Comparison of ENCODE assay signal across 8 mouse cellular contexts in the genomic region with DNA sequence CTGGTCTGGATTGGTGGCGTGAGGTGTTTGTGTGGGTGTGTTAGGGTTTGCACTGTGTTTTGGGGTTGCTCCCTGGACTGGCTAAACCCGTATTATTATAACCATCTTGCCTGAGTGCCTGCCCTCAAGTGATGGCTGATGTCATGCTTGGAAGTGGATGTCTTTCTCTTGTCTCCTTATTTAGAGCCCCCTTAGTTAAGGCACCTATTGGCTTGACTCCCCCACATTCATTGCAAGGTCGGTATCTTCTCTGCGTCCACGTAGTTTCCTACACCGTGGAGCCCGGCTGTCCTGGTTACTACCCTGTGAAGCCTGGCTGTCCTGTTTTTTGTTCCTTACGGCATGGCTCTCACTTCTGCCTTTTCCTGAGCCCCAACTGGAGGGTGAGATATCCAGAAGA. TPM values are rescaled to one million over a fixed set of nuclear protein-coding genes. Genes with fewer than 3 reads are reported as not detected.
DNase-seq lines count a peak whose midpoint lies in the region; ATAC-seq and TF ChIP-seq lines count a peak whose summit lies in the region.

No protein-coding gene starts in this region.

- no peak for TF ChIP-seq EP300 in ES-Bruce4 (IDR thresholded peaks at IDR 0.05; ENCODE audit: insufficient read depth, low read depth, low read length)

- H3K27ac ChIP-seq in heart, embryonic 11.5 days (ENCODE audit: low read depth, low read length) = no peak overlapping the region
- H3K27ac ChIP-seq in ES-Bruce4 (ENCODE audit: insufficient read depth, low read length) = no peak overlapping the region
- H3K27ac ChIP-seq in forebrain, embryonic 16.5 days (ENCODE audit: low read length) = no peak overlapping the region
- 0 out of 2 replicates have a peak overlapping the region, but pooled peaks have one; percentile 55 for H3K27ac ChIP-seq in liver, embryonic 15.5 days (replicated peaks)

- no peak for ATAC-seq in heart, embryonic 11.5 days (replicated peaks; ENCODE audit: insufficient number of reproducible peaks, low FRiP score, low TSS enrichment)
- ATAC-seq in forebrain, embryonic 16.5 days = no peak
- ATAC-seq in liver, embryonic 15.5 days (ENCODE audit: insufficient read depth) = no peak
- ATAC-seq in activated CD4-positive, CD25-positive, alpha-beta regulatory T cell, adult 4 months = no peak
- no peak for ATAC-seq in frontal cortex, adult (ENCODE audit: low TSS enrichment)

- TF ChIP-seq CTCF in ES-Bruce4 (IDR thresholded peaks at IDR 0.05; ENCODE audit: low read depth, low read length) = no peak

- no peaks in the 10 kb centered on the region for H3K27me3 ChIP-seq in heart, embryonic 11.5 days (ENCODE audit: control insufficient read depth, insufficient read depth, low read length)
- no peaks in the 10 kb centered on the region for H3K27me3 ChIP-seq in ES-Bruce4 (ENCODE audit: control insufficient read depth, insufficient read depth, low read length, poor library complexity, severe bottlenecking)
- H3K27me3 ChIP-seq in forebrain, embryonic 16.5 days (replicated peaks; ENCODE audit: control insufficient read depth, insufficient read depth, low read length) = no peaks in the 10 kb centered on the region
- H3K27me3 ChIP-seq in liver, embryonic 15.5 days = no peaks in the 10 kb centered on the region

- WGBS in heart, embryonic 11.5 days (ENCODE audit: insufficient replicate concordance) = 44% methylated on average over 8 of the region's 8 CpGs
- 62% methylated on average over 8 of the region's 8 CpGs for WGBS in forebrain, embryonic 16.5 days
- 55% methylated on average over 8 of the region's 8 CpGs for WGBS in liver, embryonic 15.5 days (ENCODE audit: insufficient replicate concordance)

- peak overlapping the region; percentile 98 for H3K9ac ChIP-seq in heart, embryonic 11.5 days (ENCODE audit: low read depth, low read length)
- H3K9ac ChIP-seq in ES-Bruce4 (ENCODE audit: low read depth, poor library complexity, severe bottlenecking) = peak overlapping the region; percentile 97
- peak overlapping the region; percentile 80 for H3K9ac ChIP-seq in forebrain, embryonic 16.5 days (replicated peaks; ENCODE audit: low read depth, low read length)
- peak overlapping the region; percentile 79 for H3K9ac ChIP-seq in liver, embryonic 15.5 days

- TF ChIP-seq POLR2A in ES-Bruce4 (IDR thresholded peaks at IDR 0.05; ENCODE audit: insufficient read depth, low read length) = no peak

- H3K9me3 ChIP-seq in heart, embryonic 11.5 days (replicated peaks; ENCODE audit: control insufficient read depth, low read length) = no peaks in the 10 kb centered on the region
- no peaks in the 10 kb centered on the region for H3K9me3 ChIP-seq in ES-Bruce4 (replicated peaks; ENCODE audit: control insufficient read depth, insufficient read depth, low read length, poor library complexity, severe bottlenecking)
- no peaks in the 10 kb centered on the region for H3K9me3 ChIP-seq in forebrain, embryonic 16.5 days (ENCODE audit: control insufficient read depth, low read length)
- no peaks in the 10 kb centered on the region for H3K9me3 ChIP-seq in liver, embryonic 15.5 days (replicated peaks)

- H3K4me1 ChIP-seq in heart, embryonic 11.5 days (ENCODE audit: control insufficient read depth, insufficient read depth, low read length) = peaks cover 31% of the 10 kb centered on the region
- H3K4me1 ChIP-seq in ES-Bruce4 (ENCODE audit: control insufficient read depth, insufficient read depth, low read length) = no peaks in the 10 kb centered on the region
- H3K4me1 ChIP-seq in forebrain, embryonic 16.5 days (replicated peaks; ENCODE audit: control insufficient read depth, insufficient read depth, low read length) = peaks cover 35% of the 10 kb centered on the region
- H3K4me1 ChIP-seq in liver, embryonic 15.5 days (replicated peaks) = peaks cover 66% of the 10 kb centered on the region

- H3K36me3 ChIP-seq in heart, embryonic 11.5 days (ENCODE audit: control insufficient read depth, insufficient read depth, low read length) = peaks cover 25% of the 10 kb centered on the region
- peaks cover 40% of the 10 kb centered on the region for H3K36me3 ChIP-seq in ES-Bruce4 (ENCODE audit: control insufficient read depth, insufficient read depth, low read length, poor library complexity, severe bottlenecking)
- H3K36me3 ChIP-seq in forebrain, embryonic 16.5 days (ENCODE audit: control insufficient read depth, insufficient read depth) = peaks cover 29% of the 10 kb centered on the region
- peaks cover 51% of the 10 kb centered on the region for H3K36me3 ChIP-seq in liver, embryonic 15.5 days (replicated peaks)

- peak overlapping the region; percentile 99 for H3K4me3 ChIP-seq in heart, embryonic 11.5 days (ENCODE audit: low read depth, low read length)
- peak overlapping the region; percentile 92 for H3K4me3 ChIP-seq in ES-Bruce4 (ENCODE audit: low read depth, low read length)
- H3K4me3 ChIP-seq in forebrain, embryonic 16.5 days (replicated peaks; ENCODE audit: low read length) = peak overlapping the region; percentile 96
- H3K4me3 ChIP-seq in liver, embryonic 15.5 days (replicated peaks) = peak overlapping the region; percentile 79

- DNase-seq in heart, adult 18-20 months = no peak
- DNase-seq in spleen, adult 18-20 months = no peak

- H3K4me2 ChIP-seq in heart, embryonic 11.5 days = peak overlapping the region; percentile 98
- peak overlapping the region; percentile 79 for H3K4me2 ChIP-seq in forebrain, embryonic 16.5 days (ENCODE audit: low read length)
- H3K4me2 ChIP-seq in liver, embryonic 15.5 days = peak overlapping the region; percentile 89

RNA-seq across cellular contexts. Expression of a gene that starts 2.2 kb away (rescaled TPM):
- 64.4 and 67.8 TPM in 2 replicates for polyA plus RNA-seq in heart, embryonic 11.5 days (2014; fragmentation: Nextera tagmentation; extraction: Ambion mirVana)
- 100 to 1,000 TPM; 105 to 111 TPM for total RNA-seq in heart, adult 18-20 months (2021)
- polyA plus RNA-seq in ES-Bruce4 (2011; ENCODE audit: insufficient read depth, insufficient read length, low read depth, missing spikeins) = 307 and 317 TPM in 2 replicates
- polyA plus RNA-seq in forebrain, embryonic 16.5 days (2015; fragmentation: Nextera tagmentation; extraction: Ambion mirVana) = 78.1 and 79.8 TPM in 2 replicates
- polyA plus RNA-seq in liver, embryonic 15.5 days (2015; fragmentation: Nextera tagmentation; extraction: Ambion mirVana) = 22.6 TPM in 2 replicates
- 10 to 100 TPM; 49.4 to 66.6 TPM for polyA plus RNA-seq in activated CD4-positive, CD25-positive, alpha-beta regulatory T cell, adult 4 months (2017; shearing (Covaris generic))

RNA-seq across cellular contexts. Expression of a gene that starts 30.2 kb away (rescaled TPM):
- 0.27 TPM in 1 of 2 replicates, not detected in the other for polyA plus RNA-seq in heart, embryonic 11.5 days (2014; fragmentation: Nextera tagmentation; extraction: Ambion mirVana)
- under 1 TPM; 0.25 to 0.62 TPM for total RNA-seq in heart, adult 18-20 months (2021)
- 2.5 and 3.7 TPM in 2 replicates for polyA plus RNA-seq in ES-Bruce4 (2011; ENCODE audit: insufficient read depth, insufficient read length, low read depth, missing spikeins)
- polyA plus RNA-seq in forebrain, embryonic 16.5 days (2015; fragmentation: Nextera tagmentation; extraction: Ambion mirVana) = 0.44 and 0.60 TPM in 2 replicates
- polyA plus RNA-seq in liver, embryonic 15.5 days (2015; fragmentation: Nextera tagmentation; extraction: Ambion mirVana) = 1.3 TPM in 2 replicates
- polyA plus RNA-seq in activated CD4-positive, CD25-positive, alpha-beta regulatory T cell, adult 4 months (2017; shearing (Covaris generic)) = 1 to 10 TPM; 8.6 to 9.5 TPM

RNA-seq across cellular contexts. Expression of a gene that starts 33.8 kb away (rescaled TPM):
- polyA plus RNA-seq in heart, embryonic 11.5 days (2014; fragmentation: Nextera tagmentation; extraction: Ambion mirVana) = 50.7 and 52.9 TPM in 2 replicates
- 10 to 100 TPM; 19.2 to 20.1 TPM for total RNA-seq in heart, adult 18-20 months (2021)
- 75.1 and 78.4 TPM in 2 replicates for polyA plus RNA-seq in ES-Bruce4 (2011; ENCODE audit: insufficient read depth, insufficient read length, low read depth, missing spikeins)
- polyA plus RNA-seq in forebrain, embryonic 16.5 days (2015; fragmentation: Nextera tagmentation; extraction: Ambion mirVana) = 54.4 and 55.3 TPM in 2 replicates
- 32.1 and 33.5 TPM in 2 replicates for polyA plus RNA-seq in liver, embryonic 15.5 days (2015; fragmentation: Nextera tagmentation; extraction: Ambion mirVana)
- 10 to 100 TPM; 40.6 to 50.3 TPM for polyA plus RNA-seq in activated CD4-positive, CD25-positive, alpha-beta regulatory T cell, adult 4 months (2017; shearing (Covaris generic))

RNA-seq across cellular contexts. Expression of a gene that starts 47.1 kb away (rescaled TPM):
- 6.7 and 11.0 TPM in 2 replicates for polyA plus RNA-seq in heart, embryonic 11.5 days (2014; fragmentation: Nextera tagmentation; extraction: Ambion mirVana)
- 1 to 10 TPM; 5.0 to 5.9 TPM for total RNA-seq in heart, adult 18-20 months (2021)
- polyA plus RNA-seq in ES-Bruce4 (2011; ENCODE audit: insufficient read depth, insufficient read length, low read depth, missing spikeins) = 8.3 and 9.9 TPM in 2 replicates
- polyA plus RNA-seq in forebrain, embryonic 16.5 days (2015; fragmentation: Nextera tagmentation; extraction: Ambion mirVana) = 17.3 and 19.3 TPM in 2 replicates
- 4.3 and 5.2 TPM in 2 replicates for polyA plus RNA-seq in liver, embryonic 15.5 days (2015; fragmentation: Nextera tagmentation; extraction: Ambion mirVana)
- 10 to 100 TPM in 1 of 2 experiments, 1 to 10 TPM in 1; 6.9 to 13.3 TPM for polyA plus RNA-seq in activated CD4-positive, CD25-positive, alpha-beta regulatory T cell, adult 4 months (2017; shearing (Covaris generic))

RNA-seq across cellular contexts. Expression of a gene that starts 48.5 kb away (rescaled TPM):
- 8.3 TPM in 2 replicates for polyA plus RNA-seq in heart, embryonic 11.5 days (2014; fragmentation: Nextera tagmentation; extraction: Ambion mirVana)
- 1 to 10 TPM in 1 of 2 experiments, under 1 TPM in 1; 0.99 to 2.7 TPM for total RNA-seq in heart, adult 18-20 months (2021)
- polyA plus RNA-seq in ES-Bruce4 (2011; ENCODE audit: insufficient read depth, insufficient read length, low read depth, missing spikeins) = 25.3 and 25.7 TPM in 2 replicates
- 21.4 and 31.6 TPM in 2 replicates for polyA plus RNA-seq in forebrain, embryonic 16.5 days (2015; fragmentation: Nextera tagmentation; extraction: Ambion mirVana)
- polyA plus RNA-seq in liver, embryonic 15.5 days (2015; fragmentation: Nextera tagmentation; extraction: Ambion mirVana) = 1.7 and 2.4 TPM in 2 replicates
- polyA plus RNA-seq in activated CD4-positive, CD25-positive, alpha-beta regulatory T cell, adult 4 months (2017; shearing (Covaris generic)) = 1 to 10 TPM; 8.1 to 9.7 TPM
